Mouse (Mus musculus) brown adipose tissue, adult 24 weeks (tissue): ENCODE measurements around the gene Cdc37l1. TPM values are rescaled to one million over a fixed set of nuclear protein-coding genes. Genes with fewer than 3 reads are reported as not detected.

Experiments used
- H3K27ac ChIP-seq: fragments of 200-500 bp; replicated peaks from 2 replicates; pipeline ENCODE4 v1.5.1; 2012; ENCODE audit warnings: low read depth, mild to moderate bottlenecking, low read length
- H3K4me1 ChIP-seq: fragments of 200-500 bp; 2 replicates; pipeline ENCODE4 v1.6.1; 2012; ENCODE audit warnings: low read length, mixed read lengths; ENCODE audit not compliant: control insufficient read depth, insufficient read depth, insufficient read length
- H3K4me3 ChIP-seq: fragments of 200-500 bp; 2 replicates; pipeline ENCODE4 v1.5.1; 2012; ENCODE audit warnings: low read depth, mild to moderate bottlenecking, low read length, moderate library complexity; ENCODE audit not compliant: insufficient read depth
- polyA plus RNA-seq: library from polyadenylated mRNA; stranded (reverse); fragments of >200 nt; gene quantifications from 2 replicates; pipeline ENCODE4 v1.2.4, GENCODE M21; 2012; ENCODE audit not compliant: missing spikeins, insufficient read depth, insufficient read length

Gene Cdc37l1
- 28.3 and 35.7 TPM in 2 replicates for polyA plus RNA-seq

DNA sequence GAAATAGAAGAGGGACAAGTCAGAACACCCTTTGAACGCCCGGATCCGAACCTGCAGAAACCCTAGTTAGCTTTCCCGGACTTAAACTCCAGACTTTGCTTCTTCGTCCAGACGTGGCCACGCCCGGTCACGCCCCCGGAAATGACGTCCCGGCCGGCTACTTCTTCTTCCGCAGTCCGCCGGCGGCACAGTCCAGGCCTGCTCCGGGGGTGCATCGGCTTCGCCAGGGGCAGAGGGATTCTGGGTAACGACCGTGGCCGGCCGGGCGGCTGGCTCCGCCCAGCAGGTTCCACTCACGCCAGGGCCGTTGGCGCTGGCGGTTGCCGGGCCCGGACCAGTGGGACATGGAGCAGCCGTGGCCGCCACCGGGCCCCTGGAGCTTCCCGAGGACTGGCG is at the start of gene Cdc37l1:
Gene Cdc37l1, plus strand, starts transcription at position 159 of the 396 bp plus-strand sequence.
- Histone ChIP-seq H3K4me1 (no peaks in the 10 kb centered on the region), H3K27ac (peak within 1 kb of the TSS; percentile 90), H3K4me3 (peak within 1 kb of the TSS; percentile 90)

DNA sequence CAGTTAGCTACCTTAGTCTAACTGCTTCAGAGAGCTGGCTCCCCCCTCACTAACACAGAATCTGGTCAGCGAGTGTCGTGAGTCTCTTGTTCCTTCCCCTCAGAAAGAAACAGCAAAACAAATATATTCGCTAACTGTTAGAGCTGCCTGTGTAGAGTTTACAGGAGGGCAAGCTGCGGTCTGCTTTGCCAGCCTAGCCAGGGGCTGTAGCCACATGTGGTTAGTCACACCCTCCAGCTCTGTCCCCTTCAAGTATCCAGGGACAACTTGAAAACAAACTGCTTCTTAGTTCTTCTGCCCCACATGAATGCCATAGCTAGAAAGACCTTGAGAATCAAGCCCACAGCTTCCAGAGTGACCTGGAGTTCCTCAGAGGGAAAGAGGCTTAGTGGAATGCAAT is 48.9 kb upstream of the Cdc37l1 start:
- Histone ChIP-seq H3K4me3 (no peak overlapping the region), H3K4me1 (no peaks in the 10 kb centered on the region), H3K27ac (no peak overlapping the region)

DNA sequence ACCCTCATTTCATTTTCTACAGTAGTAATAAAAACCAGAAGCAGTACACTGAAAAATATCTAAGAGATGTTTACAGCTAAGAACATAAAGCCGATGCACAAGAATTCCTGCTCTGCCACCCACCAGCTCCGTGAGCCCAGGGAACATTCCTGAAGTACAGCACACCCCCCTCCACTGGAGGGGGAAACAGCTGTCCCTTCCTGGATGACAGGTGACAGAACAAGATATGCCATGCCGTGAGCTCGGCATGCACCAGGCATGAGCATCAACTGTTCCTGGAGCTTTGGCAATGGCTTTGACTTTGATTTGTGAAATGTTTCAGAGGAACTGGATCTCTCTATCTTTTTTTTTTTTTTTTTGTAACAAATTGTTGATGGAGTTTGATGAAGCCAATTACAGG is 43.4 kb upstream of the Cdc37l1 start:
- Histone ChIP-seq H3K4me1 (no peaks in the 10 kb centered on the region), H3K4me3 (no peak overlapping the region), H3K27ac (no peak overlapping the region)

DNA sequence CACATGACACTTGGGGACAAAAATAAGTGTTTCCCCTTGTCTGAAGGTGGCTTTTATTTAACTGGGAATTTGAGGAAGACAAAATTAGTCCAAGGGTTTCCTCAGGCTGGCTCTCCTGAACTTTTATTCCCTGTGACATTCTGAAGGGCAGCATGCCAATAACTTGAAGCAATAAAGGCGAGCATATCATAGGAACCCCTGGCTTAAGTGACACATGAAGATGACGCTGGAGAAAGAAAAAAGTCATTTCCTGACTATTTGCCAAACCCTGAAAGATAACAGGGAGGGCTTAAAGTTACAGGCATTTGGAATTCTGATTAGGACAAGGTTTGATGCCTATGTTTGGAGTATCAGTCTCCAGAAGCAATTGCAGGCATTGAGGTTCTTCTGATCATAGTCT is 42.8 kb upstream of the Cdc37l1 start:
- no peaks in the 10 kb centered on the region for H3K4me1 ChIP-seq
- H3K27ac ChIP-seq = no peak overlapping the region
- no peak overlapping the region for H3K4me3 ChIP-seq

DNA sequence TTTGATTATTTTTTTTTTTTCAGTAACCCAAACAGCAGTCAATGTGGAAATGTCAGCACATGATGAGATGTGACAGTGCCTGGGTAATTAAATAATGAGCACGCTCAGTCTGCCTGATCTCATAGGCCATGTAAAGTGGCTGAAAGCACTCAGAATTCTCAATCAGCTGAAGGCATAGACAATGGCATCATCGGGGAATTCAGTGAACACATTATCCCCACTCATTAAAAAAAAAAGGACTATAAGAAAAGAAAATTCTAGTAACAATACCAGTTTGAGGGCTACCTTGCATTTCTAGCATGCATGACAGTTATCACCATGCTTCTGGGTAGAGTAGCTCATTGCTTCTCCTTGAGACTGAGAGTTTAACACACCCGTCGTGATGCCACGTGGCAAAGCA is 38.9 kb upstream of the Cdc37l1 start:
- H3K27ac ChIP-seq = no peak overlapping the region
- no peak overlapping the region for H3K4me3 ChIP-seq
- H3K4me1 ChIP-seq = no peaks in the 10 kb centered on the region

DNA sequence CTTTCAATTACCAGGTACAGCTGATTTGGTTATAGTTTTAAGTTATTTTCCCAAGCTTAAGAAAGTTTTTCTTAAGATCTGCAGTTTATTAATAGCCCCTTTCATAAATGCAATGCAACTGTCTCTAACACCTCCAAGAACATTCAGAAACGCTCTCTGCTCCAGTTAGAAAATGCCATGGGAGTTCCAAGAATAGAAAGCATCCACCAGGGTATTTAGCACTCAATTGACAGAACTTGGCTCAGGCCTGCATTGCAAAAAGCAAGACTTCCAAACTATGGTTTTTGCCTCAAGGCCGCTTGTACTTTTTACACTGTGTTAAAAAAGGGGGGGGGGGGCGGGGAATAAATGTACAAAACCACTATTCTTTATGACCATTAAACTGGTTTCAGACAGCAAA is 27.0 kb upstream of the Cdc37l1 start:
- peak overlapping the region; percentile 95 for H3K4me3 ChIP-seq

DNA sequence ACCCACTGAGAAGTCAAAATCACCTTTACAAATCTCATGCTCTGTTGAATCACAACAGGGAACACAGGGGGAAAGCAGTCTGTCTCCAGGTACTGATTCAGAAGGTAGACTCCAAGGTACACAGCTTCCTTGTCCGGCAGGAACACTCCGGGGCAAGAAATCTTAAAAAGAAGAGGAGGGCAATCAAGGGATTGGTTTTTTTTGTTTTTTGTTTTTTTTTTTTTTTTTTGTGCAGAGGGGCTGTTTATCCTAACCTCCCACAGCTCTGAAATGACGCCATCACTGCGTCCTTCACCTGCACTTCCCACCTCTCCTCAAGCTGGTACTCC is 26.7 kb upstream of the Cdc37l1 start:
- H3K4me3 ChIP-seq = peak overlapping the region; percentile 95
- peaks cover 9% of the 10 kb centered on the region for H3K4me1 ChIP-seq
- peak overlapping the region; percentile 94 for H3K27ac ChIP-seq

More for the DNA sequence above, 27.0 kb upstream of the Cdc37l1 start:
- Histone ChIP-seq H3K27ac (peak overlapping the region; percentile 94), H3K4me1 (peaks cover 9% of the 10 kb centered on the region)

DNA sequence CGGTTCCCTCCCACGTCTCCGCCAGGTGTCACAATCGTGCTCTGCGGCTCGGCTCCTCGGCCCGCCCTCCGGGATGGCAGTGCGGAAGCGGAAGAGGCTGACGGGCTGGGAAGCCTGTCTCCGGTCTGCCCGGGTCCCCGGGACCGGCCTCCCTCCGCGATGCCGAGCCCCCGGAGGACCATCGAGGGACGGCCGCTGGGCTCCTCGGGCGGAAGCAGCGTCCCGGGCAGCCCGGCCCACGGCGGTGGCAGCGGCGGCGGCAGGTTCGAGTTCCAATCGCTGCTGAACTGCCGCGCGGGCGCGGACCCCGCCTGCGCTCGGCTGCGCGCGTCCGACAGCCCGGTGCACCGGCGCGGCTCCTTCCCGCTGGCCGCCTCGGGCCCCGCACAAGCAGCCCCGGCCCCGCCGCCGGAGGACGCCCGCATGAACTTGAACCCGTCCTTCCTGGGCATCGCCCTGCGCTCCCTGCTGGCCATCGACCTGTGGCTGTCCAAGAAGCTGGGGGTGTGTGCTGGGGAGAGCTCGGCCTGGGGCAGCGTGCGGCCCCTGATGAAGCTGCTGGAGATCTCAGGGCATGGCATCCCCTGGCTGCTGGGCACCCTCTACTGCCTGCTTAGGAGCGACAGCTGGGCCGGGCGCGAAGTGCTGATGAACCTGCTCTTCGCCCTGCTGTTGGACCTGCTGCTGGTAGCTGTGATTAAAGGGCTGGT is 26.2 kb upstream of the Cdc37l1 start, which contains the start of gene Plpp6:
Gene Plpp6, plus strand, starts transcription at position 112 of the 710 bp plus-strand sequence.
- Histone ChIP-seq H3K4me1 (peaks cover 9% of the 10 kb centered on the region), H3K4me3 (peak within 1 kb of the TSS; percentile 95), H3K27ac (peak within 1 kb of the TSS; percentile 94)

DNA sequence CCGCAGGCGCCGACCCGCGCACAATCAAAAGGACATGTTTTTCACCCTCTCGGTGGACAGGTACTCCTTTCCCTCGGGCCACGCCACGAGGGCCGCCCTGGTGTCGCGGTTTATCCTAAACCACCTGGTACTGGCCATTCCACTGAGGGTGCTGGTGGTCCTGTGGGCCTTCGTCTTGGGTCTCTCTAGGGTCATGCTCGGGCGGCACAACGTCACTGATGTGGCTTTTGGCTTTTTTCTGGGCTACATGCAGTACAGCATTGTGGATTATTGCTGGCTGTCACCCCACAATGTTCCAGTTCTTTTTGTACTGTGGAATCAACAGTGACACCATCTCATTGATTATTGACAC is 25.6 kb upstream of the Cdc37l1 start:
- Histone ChIP-seq H3K27ac (peak overlapping the region; percentile 94), H3K4me3 (peak overlapping the region; percentile 95), H3K4me1 (peaks cover 13% of the 10 kb centered on the region)

DNA sequence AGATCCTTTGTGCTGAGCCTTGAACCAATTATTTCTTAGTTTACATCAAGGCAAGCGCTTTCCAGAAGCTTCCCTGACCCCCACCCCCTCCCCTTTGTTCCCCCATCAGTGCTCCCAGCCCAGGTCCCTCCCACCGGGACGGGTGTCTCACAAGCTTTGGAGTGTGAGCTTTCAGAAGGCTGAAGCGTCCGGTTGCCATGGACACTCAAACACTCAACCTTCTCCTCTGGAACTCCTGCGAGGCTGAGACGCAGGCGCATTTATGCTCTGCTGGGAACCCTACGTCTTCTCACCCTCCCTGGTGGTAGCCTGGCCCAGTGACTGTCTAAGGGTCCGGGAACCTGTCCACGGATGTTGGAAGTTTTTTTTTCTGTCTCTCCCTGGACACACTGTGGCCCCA is 22.5 kb upstream of the Cdc37l1 start, which contains the start of gene 4430402I18Rik:
Gene 4430402I18Rik, minus strand, starts transcription at position 149 of the 400 bp plus-strand sequence.
- no peak within 1 kb of the TSS for H3K4me3 ChIP-seq
- peak within 1 kb of the TSS; percentile 58 for H3K27ac ChIP-seq

DNA sequence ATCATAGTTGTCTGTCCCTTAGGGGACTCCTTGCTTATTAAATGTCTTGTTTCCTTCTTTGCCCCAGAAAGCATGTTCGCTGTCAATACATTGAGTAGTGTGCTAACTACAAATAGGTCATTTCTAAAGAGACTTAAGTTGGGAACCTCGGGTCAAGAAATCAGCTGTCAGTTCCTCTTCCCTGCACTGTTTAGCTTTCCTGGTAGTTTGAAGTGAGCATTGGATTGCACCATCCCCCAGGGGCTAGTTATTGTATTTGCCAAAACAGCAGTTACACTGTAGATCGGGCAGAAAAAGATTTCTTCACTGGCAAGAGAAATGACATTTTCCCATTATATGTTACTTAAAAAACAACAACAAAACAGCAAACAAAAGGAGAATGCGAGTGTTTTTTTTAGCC is 22.0 kb upstream of the Cdc37l1 start:
- Histone ChIP-seq H3K4me3 (no peak overlapping the region), H3K4me1 (peaks cover 13% of the 10 kb centered on the region), H3K27ac (peak overlapping the region; percentile 58)

More for the DNA sequence above, 22.5 kb upstream of the Cdc37l1 start, which contains the start of gene 4430402I18Rik:
- peaks cover 13% of the 10 kb centered on the region for H3K4me1 ChIP-seq

DNA sequence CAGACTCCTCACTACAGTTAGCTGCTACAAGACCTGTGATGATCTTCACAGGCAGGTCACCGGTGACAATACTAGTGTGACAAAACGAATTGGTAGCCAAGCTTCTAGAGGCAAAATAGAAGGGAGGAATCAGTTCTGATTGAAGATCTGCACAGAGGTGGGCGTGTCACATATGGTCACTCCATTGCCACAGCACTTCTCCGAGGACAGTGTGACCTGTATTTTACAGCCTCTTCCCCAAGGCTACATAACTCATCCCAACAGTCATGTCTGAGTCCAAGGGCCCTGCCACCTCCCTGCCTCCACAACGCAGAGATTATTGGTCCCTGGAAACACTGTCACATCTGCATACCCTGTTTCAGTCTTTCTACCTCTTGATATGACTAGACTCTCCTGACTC is 20.9 kb upstream of the Cdc37l1 start:
- Histone ChIP-seq H3K4me3 (no peak overlapping the region), H3K4me1 (peaks cover 13% of the 10 kb centered on the region), H3K27ac (peak overlapping the region; percentile 71)

DNA sequence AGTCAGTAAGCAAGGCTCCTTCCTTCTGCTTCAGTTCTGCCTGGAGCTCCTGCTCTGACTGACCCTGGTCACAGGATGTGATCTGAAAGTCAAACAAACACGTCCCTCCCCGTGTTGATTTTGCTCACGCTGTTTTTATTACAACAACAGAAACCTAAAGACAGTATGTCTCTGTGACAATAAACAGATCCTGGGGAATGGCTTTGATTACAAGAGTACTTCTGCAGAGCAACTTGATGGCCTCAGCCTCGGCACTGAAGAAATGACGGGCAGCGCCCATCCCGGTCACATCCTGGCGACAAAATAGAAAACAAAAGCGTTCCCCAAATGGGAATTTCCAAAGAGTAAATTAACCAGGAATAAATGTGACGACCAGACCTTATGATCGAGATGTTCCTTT is 19.9 kb upstream of the Cdc37l1 start:
- Histone ChIP-seq H3K27ac (peak overlapping the region; percentile 90), H3K4me1 (peaks cover 9% of the 10 kb centered on the region), H3K4me3 (no peak overlapping the region)

DNA sequence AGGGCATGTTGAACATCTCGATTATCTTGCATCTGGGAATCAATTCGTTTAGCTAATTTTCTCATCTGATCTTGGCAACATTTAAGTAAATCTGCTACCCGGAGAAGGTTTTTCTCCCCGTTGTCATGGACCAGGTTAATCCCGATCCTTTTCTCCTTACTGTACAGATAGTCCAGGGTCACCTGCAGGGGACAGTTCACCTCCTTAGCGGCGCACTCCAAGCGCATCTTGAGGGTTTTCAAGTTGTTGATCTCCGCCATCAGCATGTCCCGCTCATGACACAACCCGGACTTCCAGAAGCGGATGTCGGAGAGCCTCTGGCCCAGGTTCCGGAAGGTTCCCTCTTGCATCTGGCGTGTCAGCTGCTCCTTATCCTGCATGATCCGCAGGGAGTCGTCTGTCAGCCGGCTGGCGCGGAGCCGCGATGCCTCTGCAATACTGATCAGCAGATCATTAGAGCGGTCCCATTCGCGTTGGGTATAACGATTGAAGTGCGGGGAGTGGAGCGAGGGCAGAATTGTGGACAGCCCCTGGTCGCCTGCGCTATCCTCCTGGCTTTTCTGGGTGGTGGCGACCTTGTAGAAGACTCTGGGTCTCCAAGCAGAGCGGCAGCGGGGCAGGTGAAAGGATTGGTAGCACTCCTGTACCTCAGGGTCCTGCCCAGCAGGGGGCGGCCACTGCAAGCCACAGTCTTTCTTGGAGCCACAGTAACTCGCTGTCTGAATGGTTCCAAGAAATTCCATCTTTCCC is 15.1 kb upstream of the Cdc37l1 start:
- H3K4me1 ChIP-seq = no peaks in the 10 kb centered on the region
- H3K4me3 ChIP-seq = peak overlapping the region; percentile 65
- peak overlapping the region; percentile 80 for H3K27ac ChIP-seq

DNA sequence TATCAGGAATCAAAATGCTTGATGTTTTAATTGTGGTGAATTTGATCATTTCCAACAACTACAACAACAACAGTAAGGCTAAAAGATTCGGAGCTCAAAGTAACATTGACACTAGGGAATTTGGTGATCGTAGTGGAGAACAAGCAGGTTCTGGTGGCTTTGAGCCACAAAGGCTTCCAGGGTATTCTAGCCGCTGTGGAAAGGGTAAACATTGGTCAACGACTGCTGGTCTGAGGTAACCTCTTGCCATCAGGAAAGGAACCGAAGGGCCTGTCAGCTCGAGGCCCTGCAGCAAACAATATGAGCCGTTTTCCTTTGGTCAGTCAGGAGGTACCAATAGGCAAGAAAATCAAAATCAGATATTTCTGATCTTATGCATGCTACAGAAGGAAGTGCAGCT is 7.5 kb upstream of the Cdc37l1 start:
- H3K4me3 ChIP-seq = no peak overlapping the region
- H3K27ac ChIP-seq = no peak overlapping the region

DNA sequence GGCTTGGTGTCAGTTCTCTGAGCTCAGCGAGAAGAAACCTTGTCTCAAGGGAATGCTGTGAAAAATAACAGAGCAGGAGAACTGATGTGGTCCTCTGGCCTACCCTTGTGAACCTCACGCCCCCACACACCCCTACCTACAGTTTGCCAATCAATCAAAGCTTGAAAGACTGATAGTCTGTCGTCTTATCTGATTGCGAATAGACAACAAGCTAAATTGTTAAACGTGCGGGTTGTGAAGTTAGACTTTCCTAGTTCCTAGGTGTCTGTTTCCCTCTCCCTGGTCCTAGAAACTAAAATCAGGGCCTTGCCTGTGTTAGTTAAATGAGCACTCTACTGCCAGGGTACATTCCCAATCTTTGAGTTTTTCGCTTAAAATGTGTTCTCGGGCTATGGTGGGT is 637 bp upstream of the Cdc37l1 start:
- Histone ChIP-seq H3K4me1 (no peaks in the 10 kb centered on the region), H3K27ac (peak overlapping the region; percentile 90), H3K4me3 (peak overlapping the region; percentile 90)

More for the DNA sequence above, 7.5 kb upstream of the Cdc37l1 start:
- H3K4me1 ChIP-seq = no peaks in the 10 kb centered on the region
